Mouse (Mus musculus) small intestine, adult 2 months (tissue): ENCODE results near the gene Tnfsfm13.

ENCODE experiments used
- CTCF ChIP-seq: fragments of 200-500 bp; IDR thresholded peaks from 2 replicates; pipeline ENCODE4 v1.5.1; 2012; ENCODE audit warnings: low read depth, mild to moderate bottlenecking, control low read depth, inconsistent platforms, low read length, moderate library complexity, mixed read lengths; ENCODE audit not compliant: insufficient replicate concordance, insufficient read length; ENCODE audit errors: extremely low read depth
- POLR2A ChIP-seq: fragments of 200-500 bp; IDR thresholded peaks from 2 replicates; pipeline ENCODE4 v1.6.1; 2012; ENCODE audit warnings: low read depth, mild to moderate bottlenecking, control low read depth, inconsistent platforms, low read length, moderate library complexity

- TF ChIP-seq CTCF (no peak), POLR2A (no peak)
These were observed 32.8 kb downstream of the Tnfsfm13 start for GRCm38 (mm10) chr11:69662967-69663671.
